Mouse (Mus musculus): ENCODE measurements around the gene Syt8. TPM values are rescaled to one million over a fixed set of nuclear protein-coding genes. Genes with fewer than 3 reads are reported as not detected.

The Syt8 gene
- polyA plus RNA-seq, 1 experiment from 2014 or later: not detected

- WGBS: 22% methylated on average over 9 of the region's 9 CpGs
- Histone ChIP-seq H3K9me3 (ENCODE audit: control insufficient read depth, low read length) (no peaks in the 10 kb centered on the region), H3K36me3 (ENCODE audit: control insufficient read depth, insufficient read depth, low read length) (no peaks in the 10 kb centered on the region), H3K4me2 (replicated peaks; ENCODE audit: low read depth, low read length) (no peak overlapping the region), H3K4me3 (ENCODE audit: low read depth, low read length) (no peak overlapping the region), H3K27me3 (ENCODE audit: control insufficient read depth, insufficient read depth, low read length) (no peaks in the 10 kb centered on the region), H3K4me1 (replicated peaks; ENCODE audit: control insufficient read depth, insufficient read depth, low read length) (peaks cover 13% of the 10 kb centered on the region; the same call in 1 of the 2 replicates), H3K27ac (ENCODE audit: low read depth, low read length) (no peak overlapping the region; the same call in 1 of the 2 replicates), H3K9ac (ENCODE audit: low read depth, low read length) (peak overlapping the region; percentile 35; the same call in 1 of the 2 replicates)
- ATAC-seq (ENCODE audit: low FRiP score): peak; percentile 55
- DNase-seq (ENCODE audit: low spot score): peak; percentile 77
Observed at GRCm38 (mm10) chr7:142487341-142487859, 52.8 kb downstream of the Syt8 start.

DNA sequence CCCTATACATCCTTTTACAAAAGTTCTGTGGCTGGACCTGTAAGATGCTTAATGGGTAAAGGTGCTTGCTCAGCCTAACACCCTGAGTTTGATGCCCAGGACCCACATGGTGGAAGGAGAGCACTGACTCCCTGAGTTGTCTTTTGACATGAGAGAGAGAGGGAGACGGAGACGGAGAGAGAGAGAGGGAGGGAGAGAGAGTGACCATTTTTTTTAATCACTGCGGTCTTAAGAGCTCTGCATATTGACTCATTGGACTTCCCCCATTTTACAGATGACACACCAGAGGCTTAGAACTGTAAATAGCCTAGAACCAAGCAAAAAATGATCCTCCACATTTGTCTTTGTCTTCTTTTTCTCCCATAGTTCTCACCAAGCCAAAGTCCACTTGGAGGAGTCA is 53.4 kb downstream of the Syt8 start:
- Histone ChIP-seq H3K27ac (ENCODE audit: low read depth, low read length) (no peak overlapping the region), H3K4me2 (replicated peaks; ENCODE audit: low read depth, low read length) (no peak overlapping the region), H3K4me1 (replicated peaks; ENCODE audit: control insufficient read depth, insufficient read depth, low read length) (peaks cover 11% of the 10 kb centered on the region; the same call in 1 of the 2 replicates), H3K9me3 (ENCODE audit: control insufficient read depth, low read length) (no peaks in the 10 kb centered on the region), H3K4me3 (ENCODE audit: low read depth, low read length) (no peak overlapping the region), H3K36me3 (ENCODE audit: control insufficient read depth, insufficient read depth, low read length) (no peaks in the 10 kb centered on the region), H3K9ac (ENCODE audit: low read depth, low read length) (no peak overlapping the region), H3K27me3 (ENCODE audit: control insufficient read depth, insufficient read depth, low read length) (no peaks in the 10 kb centered on the region)
- DNase-seq (ENCODE audit: low spot score): no peak
- WGBS: 82% methylated on average over 3 of the region's 3 CpGs
- ATAC-seq (ENCODE audit: low FRiP score): no peak

Other genes with a start within 250 kb of the Syt8 start
- gene Gm10153, start 244.5 kb upstream of the Syt8 start, polyA plus RNA-seq (2014; fragmentation: Nextera tagmentation; extraction: Ambion mirVana): not detected in 2 replicates
- not detected in 2 replicates for gene Krtap5-3, start 233.5 kb upstream of the Syt8 start, polyA plus RNA-seq (2014; fragmentation: Nextera tagmentation; extraction: Ambion mirVana)
- not detected in 2 replicates for gene Gm7579, start 223.0 kb upstream of the Syt8 start, polyA plus RNA-seq (2014; fragmentation: Nextera tagmentation; extraction: Ambion mirVana)
- not detected in 2 replicates for gene Krtap5-5, start 204.9 kb upstream of the Syt8 start, polyA plus RNA-seq (2014; fragmentation: Nextera tagmentation; extraction: Ambion mirVana)
- not detected in 2 replicates for gene Gm40460, start 193.8 kb upstream of the Syt8 start, polyA plus RNA-seq (2014; fragmentation: Nextera tagmentation; extraction: Ambion mirVana)
- gene Gm2431, start 176.5 kb upstream of the Syt8 start, polyA plus RNA-seq (2014; fragmentation: Nextera tagmentation; extraction: Ambion mirVana): not detected in 2 replicates
- gene Gm4559, start 160.5 kb upstream of the Syt8 start, polyA plus RNA-seq (2014; fragmentation: Nextera tagmentation; extraction: Ambion mirVana): not detected in 2 replicates
- gene Krtap5-1, start 137.7 kb upstream of the Syt8 start, polyA plus RNA-seq (2014; fragmentation: Nextera tagmentation; extraction: Ambion mirVana): not detected in 2 replicates
- gene Krtap5-4, start 131.3 kb upstream of the Syt8 start, polyA plus RNA-seq (2014; fragmentation: Nextera tagmentation; extraction: Ambion mirVana): not detected in 2 replicates
- gene Ifitm10, start 61.1 kb upstream of the Syt8 start, polyA plus RNA-seq (2014; fragmentation: Nextera tagmentation; extraction: Ambion mirVana): 0.39 and 0.47 TPM in 2 replicates
- gene Gm49369, start 52.2 kb upstream of the Syt8 start, polyA plus RNA-seq (2014; fragmentation: Nextera tagmentation; extraction: Ambion mirVana): not detected in 2 replicates
- 168 and 200 TPM in 2 replicates for gene Ctsd, start 46.8 kb upstream of the Syt8 start, polyA plus RNA-seq (2014; fragmentation: Nextera tagmentation; extraction: Ambion mirVana)
- gene Tnni2, start 7.0 kb downstream of the Syt8 start, polyA plus RNA-seq (2014; fragmentation: Nextera tagmentation; extraction: Ambion mirVana): 1.4 and 1.7 TPM in 2 replicates
- gene Lsp1, start 26.0 kb downstream of the Syt8 start, polyA plus RNA-seq (2014; fragmentation: Nextera tagmentation; extraction: Ambion mirVana): 16.1 and 18.7 TPM in 2 replicates
- gene Tnnt3, start 64.0 kb downstream of the Syt8 start, polyA plus RNA-seq (2014; fragmentation: Nextera tagmentation; extraction: Ambion mirVana): 1.7 and 1.9 TPM in 2 replicates
- gene Mrpl23, start 97.8 kb downstream of the Syt8 start, polyA plus RNA-seq (2014; fragmentation: Nextera tagmentation; extraction: Ambion mirVana): 13.5 and 13.9 TPM in 2 replicates
- 189 and 268 TPM in 2 replicates for gene Igf2, start 232.0 kb downstream of the Syt8 start, polyA plus RNA-seq (2014; fragmentation: Nextera tagmentation; extraction: Ambion mirVana)
- not detected in 2 replicates for gene Gm49394, start 235.1 kb downstream of the Syt8 start, polyA plus RNA-seq (2014; fragmentation: Nextera tagmentation; extraction: Ambion mirVana)